Mouse (Mus musculus): ENCODE results near the gene Psg29. TPM values are rescaled to one million over a fixed set of nuclear protein-coding genes. Genes with fewer than 3 reads are reported as not detected.

Gene Psg29
- total RNA-seq (2023) = not detected in 4 replicates

GRCm38 (mm10) chr7:17203177-17203576 lies at the start of gene Psg29:
Gene Psg29, plus strand, starts transcription at chr7:17203477.

Other genes with a start within 250 kb of the Psg29 start
- gene Pnmal1, start 243.8 kb upstream of the Psg29 start, total RNA-seq (2023) = not detected in 4 replicates
- 0.22 to 0.69 TPM (median 0.47 TPM) in 4 replicates for gene Gm42372, start 220.4 kb upstream of the Psg29 start, total RNA-seq (2023)
- gene Ccdc8, start 210.8 kb upstream of the Psg29 start, total RNA-seq (2023) = 0.12 TPM in 1 of 4 replicates, not detected in the others
- 151 to 175 TPM (median 166 TPM) in 4 replicates for gene Ppp5c, start 175.6 kb upstream of the Psg29 start, total RNA-seq (2023)
- gene Hif3a, start 141.1 kb upstream of the Psg29 start, total RNA-seq (2023) = 1.2 to 4.7 TPM (median 2.5 TPM) in 4 replicates
- 0.24 to 0.31 TPM in 2 of 4 replicates, not detected in the others for gene Psg16, start 129.4 kb upstream of the Psg29 start, total RNA-seq (2023)
- not detected in 4 replicates for gene Ceacam3, start 53.2 kb upstream of the Psg29 start, total RNA-seq (2023)